Mouse (Mus musculus) C2C12 (cell line): ENCODE data around the gene Tbc1d8. TPM values are rescaled to one million over a fixed set of nuclear protein-coding genes. Genes with fewer than 3 reads are reported as not detected.

Source experiments
- H3K27me3 ChIP-seq: one replicate; pipeline ENCODE4 v1.6.1; 2011; ENCODE audit not compliant: control insufficient read depth, insufficient read depth, insufficient read length
- H3K36me3 ChIP-seq: one replicate; pipeline ENCODE4 v1.6.1; 2011; ENCODE audit not compliant: control insufficient read depth, insufficient read depth
- H3K4me3 ChIP-seq: one replicate; pipeline ENCODE4 v1.5.1; 2011; ENCODE audit warnings: mild to moderate bottlenecking, control low read depth; ENCODE audit not compliant: poor library complexity, insufficient read depth, severe bottlenecking
- H3K79me2 ChIP-seq: one replicate; pipeline ENCODE4 v1.6.1; 2011; ENCODE audit not compliant: control insufficient read depth, insufficient read depth
- H3K79me3 ChIP-seq: one replicate; pipeline ENCODE4 v1.6.1; 2011; ENCODE audit warnings: low read depth, control low read depth
- H3ac ChIP-seq: one replicate; pipeline ENCODE3; 2011; ENCODE audit warnings: low read depth; ENCODE audit not compliant: control insufficient read depth, insufficient read length
- CEBPB ChIP-seq: IDR thresholded peaks from one replicate; pipeline ENCODE4 v1.6.1; 2011; ENCODE audit warnings: low read depth, mild to moderate bottlenecking, control low read depth, moderate library complexity
- CTCF ChIP-seq: IDR thresholded peaks from one replicate; pipeline ENCODE4 v1.5.1; 2011; ENCODE audit not compliant: control insufficient read depth, insufficient read depth, insufficient read length
- FOSL1 ChIP-seq: IDR thresholded peaks from one replicate; pipeline ENCODE4 v1.8.0; 2011; ENCODE audit warnings: mild to moderate bottlenecking, low read length; ENCODE audit not compliant: poor library complexity, insufficient read depth, severe bottlenecking
- MAX ChIP-seq: IDR thresholded peaks from one replicate; pipeline ENCODE4 v1.6.1; 2011; ENCODE audit warnings: mild to moderate bottlenecking, control low read depth
- MYOD1 ChIP-seq: IDR thresholded peaks from one replicate; pipeline ENCODE4 v1.6.1; 2011; ENCODE audit warnings: low read depth; ENCODE audit not compliant: control insufficient read depth, insufficient read length
- MYOG ChIP-seq: IDR thresholded peaks from one replicate; pipeline ENCODE4 v1.6.1; 2011; ENCODE audit not compliant: control insufficient read depth, insufficient read length; ENCODE audit errors: extremely low read depth
- USF1 ChIP-seq: IDR thresholded peaks from one replicate; pipeline ENCODE4 v1.6.1; 2011; ENCODE audit warnings: low read depth, mild to moderate bottlenecking, control low read depth, moderate library complexity
- polyA plus RNA-seq: library from polyadenylated mRNA; unstranded; fragments of >200 nt; fragmentation: generic; extraction: Trizol; gene quantifications from one replicate; pipeline ENCODE4 v1.2.1, GENCODE M21; 2012; ENCODE audit warnings: missing spikeins

Gene Tbc1d8
- polyA plus RNA-seq, 1 experiment, result 0.43 TPM

- no peaks in the 10 kb centered on the region for H3K27me3 ChIP-seq
- no peak overlapping the region for H3ac ChIP-seq
- no peak overlapping the region for H3K4me3 ChIP-seq
- TF ChIP-seq MYOG (no peak), CEBPB (no peak), MYOD1 (no peak), CTCF (no peak), FOSL1 (no peak), MAX (no peak), USF1 (no peak)
- peaks cover 40% of the 10 kb centered on the region for H3K79me2 ChIP-seq
- H3K36me3 ChIP-seq, result peaks cover 56% of the 10 kb centered on the region
- peaks cover 23% of the 10 kb centered on the region for H3K79me3 ChIP-seq
Measured at GRCm38 (mm10) chr1:39373378-39373777, 105.2 kb downstream of the Tbc1d8 start.

GRCm38 (mm10) chr1:39372220-39372843 is 106.2 kb downstream of the Tbc1d8 start:
- TF ChIP-seq MYOG (no peak), MAX (no peak), USF1 (no peak), CEBPB (no peak), CTCF (no peak), MYOD1 (no peak), FOSL1 (no peak)
- peaks cover 58% of the 10 kb centered on the region for H3K36me3 ChIP-seq
- H3K79me2 ChIP-seq, result peaks cover 48% of the 10 kb centered on the region
- H3K27me3 ChIP-seq, result no peaks in the 10 kb centered on the region
- no peak overlapping the region for H3ac ChIP-seq
- peaks cover 29% of the 10 kb centered on the region for H3K79me3 ChIP-seq
- no peak overlapping the region for H3K4me3 ChIP-seq

GRCm38 (mm10) chr1:39370431-39370830 is 108.1 kb downstream of the Tbc1d8 start:
- H3ac ChIP-seq, result no peak overlapping the region
- peaks cover 58% of the 10 kb centered on the region for H3K36me3 ChIP-seq
- H3K79me2 ChIP-seq, result peaks cover 48% of the 10 kb centered on the region
- no peaks in the 10 kb centered on the region for H3K27me3 ChIP-seq
- no peak for TF ChIP-seq MYOD1
- TF ChIP-seq MAX, result no peak
- TF ChIP-seq USF1, result no peak
- no peak for TF ChIP-seq CTCF
- TF ChIP-seq CEBPB, result no peak
- no peak for TF ChIP-seq MYOG
- no peak for TF ChIP-seq FOSL1
- H3K79me3 ChIP-seq, result peaks cover 29% of the 10 kb centered on the region
- H3K4me3 ChIP-seq, result no peak overlapping the region

- peak overlapping the region; percentile 100 for H3ac ChIP-seq
- TF ChIP-seq MYOD1 (no peak), MAX (no peak), CEBPB (no peak), MYOG (no peak), USF1 (no peak), FOSL1 (no peak), CTCF (no peak)
- H3K4me3 ChIP-seq, result peak overlapping the region; percentile 100
- no peaks in the 10 kb centered on the region for H3K27me3 ChIP-seq
- peaks cover 29% of the 10 kb centered on the region for H3K79me3 ChIP-seq
- H3K36me3 ChIP-seq, result peaks cover 51% of the 10 kb centered on the region
- H3K79me2 ChIP-seq, result peaks cover 48% of the 10 kb centered on the region
Measured at GRCm38 (mm10) chr1:39368267-39368841, 110.2 kb downstream of the Tbc1d8 start.

GRCm38 (mm10) chr1:39367601-39368266 is 110.8 kb downstream of the Tbc1d8 start, which contains the start of gene Rpl31:
Gene Rpl31, plus strand, starts transcription at chr1:39367842.
- Histone ChIP-seq H3K36me3 (peaks cover 45% of the 10 kb centered on the region), H3K4me3 (peak within 1 kb of the TSS; percentile 100), H3ac (peak within 1 kb of the TSS; percentile 100), H3K79me3 (peaks cover 29% of the 10 kb centered on the region), H3K27me3 (no peaks in the 10 kb centered on the region), H3K79me2 (peaks cover 48% of the 10 kb centered on the region)
- TF ChIP-seq CTCF (no peak), USF1 (peak; percentile 58)

- H3K79me3 ChIP-seq, result peaks cover 29% of the 10 kb centered on the region
- peak overlapping the region; percentile 34 for H3ac ChIP-seq
- no peaks in the 10 kb centered on the region for H3K27me3 ChIP-seq
- H3K79me2 ChIP-seq, result peaks cover 44% of the 10 kb centered on the region
- peak overlapping the region; percentile 16 for H3K4me3 ChIP-seq
- TF ChIP-seq MYOD1 (no peak), FOSL1 (no peak), MYOG (no peak), MAX (no peak), CTCF (no peak), USF1 (no peak), CEBPB (no peak)
- H3K36me3 ChIP-seq, result peaks cover 39% of the 10 kb centered on the region
Measured at GRCm38 (mm10) chr1:39367045-39367444, 111.5 kb downstream of the Tbc1d8 start.
